Mouse (Mus musculus) CD4-positive helper T cell, adult 2 months (primary cell): Measurements from ENCODE around the gene Cacna1i.

ENCODE experiments used
- DNase-seq: peaks from one replicate; pipeline ENCODE4 v3.0.0-alpha.2; 2012; ENCODE audit warnings: low read depth, missing footprints, low spot score

The Cacna1i gene

GRCm38 (mm10) chr15:80401387-80401898 lies 114.4 kb downstream of the Cacna1i start:
- DNase-seq = no peak

GRCm38 (mm10) chr15:80401980-80402379 lies 114.9 kb downstream of the Cacna1i start:
- no peak for DNase-seq

DNA sequence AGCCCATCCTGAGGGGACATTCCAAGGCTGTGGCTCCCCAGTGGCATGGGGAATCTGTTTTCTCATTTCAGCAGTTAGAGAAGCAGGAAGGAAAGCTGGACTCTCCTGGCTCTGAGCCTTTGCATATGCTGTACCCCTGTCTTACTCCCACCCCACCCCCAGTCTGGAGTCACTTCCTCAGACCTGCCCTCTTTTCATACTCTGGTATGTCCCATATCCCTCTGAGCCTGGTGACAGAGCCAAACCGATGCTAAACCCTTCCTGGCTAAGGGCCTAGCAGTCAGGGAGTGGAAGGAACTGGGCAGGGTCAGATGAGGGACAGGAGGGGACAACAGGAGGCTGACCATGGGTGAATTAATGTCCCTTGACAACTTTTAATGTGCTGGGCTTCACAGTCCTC lies 120.8 kb downstream of the Cacna1i start:
- no peak for DNase-seq

GRCm38 (mm10) chr15:80410661-80411060 lies 123.6 kb downstream of the Cacna1i start:
- no peak for DNase-seq

DNA sequence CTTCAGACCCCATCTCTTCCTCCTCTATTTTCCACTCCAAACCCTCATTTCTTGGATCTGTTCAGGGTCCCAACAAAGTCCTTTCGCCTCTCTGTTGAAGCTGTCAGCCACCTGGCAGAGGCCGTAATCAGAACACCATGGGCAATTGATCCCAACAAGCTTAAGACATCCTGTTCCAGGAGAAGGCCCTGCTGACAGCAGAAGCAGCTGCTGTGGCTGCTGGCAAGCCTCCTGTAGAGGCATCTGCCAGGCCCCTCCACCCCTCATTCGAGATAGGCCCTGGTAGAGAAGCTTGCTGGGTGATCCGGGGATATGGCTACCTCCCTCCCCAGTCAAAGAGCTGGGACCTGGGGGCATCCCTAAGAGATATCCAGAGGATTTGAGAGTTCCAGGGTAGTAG lies 126.0 kb downstream of the Cacna1i start:
- DNase-seq = no peak

- no peak for DNase-seq
These were observed 127.1 kb downstream of the Cacna1i start for GRCm38 (mm10) chr15:80413988-80414721.

- DNase-seq = no peak
These were observed 128.1 kb downstream of the Cacna1i start for GRCm38 (mm10) chr15:80415132-80415531.

- no peak for DNase-seq
These were observed 130.0 kb downstream of the Cacna1i start for GRCm38 (mm10) chr15:80417066-80417465.

DNA sequence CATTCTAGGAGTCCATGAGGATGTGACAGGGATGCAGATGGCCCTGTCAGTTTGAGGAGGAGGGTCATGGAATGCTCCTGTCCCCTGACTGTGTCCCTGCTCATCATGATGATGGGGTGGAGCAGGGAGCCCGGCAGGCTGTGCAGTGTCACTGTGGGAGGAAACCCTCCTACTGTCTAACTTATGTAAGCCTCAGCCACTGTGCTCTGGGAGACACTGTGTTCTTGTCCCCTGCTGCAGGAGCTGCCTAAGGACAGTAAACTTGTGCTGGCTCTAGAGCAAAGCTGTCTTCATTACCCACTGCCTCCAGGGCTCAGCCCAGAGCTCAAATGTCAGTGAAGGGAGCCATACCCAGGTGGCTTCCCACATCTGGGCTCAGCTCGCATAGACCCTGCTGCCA lies 131.1 kb downstream of the Cacna1i start:
- DNase-seq = no peak

GRCm38 (mm10) chr15:80430324-80430723 lies 143.3 kb downstream of the Cacna1i start:
- no peak for DNase-seq

DNA sequence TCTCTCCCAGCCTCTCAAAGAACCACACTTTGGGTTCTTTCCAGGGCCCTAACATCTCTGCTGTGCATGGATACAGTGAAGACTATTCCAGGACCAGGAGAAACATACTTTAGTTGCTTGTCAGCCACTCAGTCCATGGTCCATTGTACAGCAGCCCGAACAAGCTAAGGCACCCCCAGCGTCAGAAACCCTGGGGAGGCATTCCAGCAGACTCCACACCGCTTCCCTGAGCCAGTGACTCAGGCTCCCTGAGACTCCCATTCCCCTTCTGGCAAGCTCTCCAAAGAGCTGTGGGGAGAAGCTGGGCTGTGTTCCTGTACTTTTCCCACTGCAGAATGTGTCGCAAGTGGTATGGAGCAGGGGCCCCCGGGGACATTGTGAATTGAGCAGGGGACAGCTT lies 149.9 kb downstream of the Cacna1i start:
- DNase-seq = no peak

DNA sequence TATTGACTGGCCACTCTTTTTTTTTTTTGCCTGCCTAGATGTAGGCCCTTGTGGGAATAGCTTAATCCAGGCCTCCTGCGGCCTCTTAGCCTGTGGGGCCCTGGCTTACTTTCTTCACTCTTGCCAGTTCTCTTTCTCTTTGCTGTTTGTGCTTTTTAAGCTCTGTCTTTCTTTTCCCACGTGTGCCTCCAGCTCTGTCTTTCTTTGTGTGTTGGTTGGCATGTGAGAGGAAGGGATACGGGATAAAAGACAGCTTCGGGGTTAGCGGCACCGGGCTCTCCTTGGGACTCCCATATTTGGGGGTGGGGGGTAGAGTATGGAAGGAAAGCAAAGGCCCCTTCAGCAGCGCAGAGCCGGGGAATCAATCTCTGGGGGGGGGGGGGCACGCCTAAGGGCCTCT lies 151.0 kb downstream of the Cacna1i start:
- no peak for DNase-seq

GRCm38 (mm10) chr15:80438423-80438822 lies 151.4 kb downstream of the Cacna1i start:
- no peak for DNase-seq

GRCm38 (mm10) chr15:80440195-80440594 lies 153.2 kb downstream of the Cacna1i start:
- DNase-seq = no peak

DNA sequence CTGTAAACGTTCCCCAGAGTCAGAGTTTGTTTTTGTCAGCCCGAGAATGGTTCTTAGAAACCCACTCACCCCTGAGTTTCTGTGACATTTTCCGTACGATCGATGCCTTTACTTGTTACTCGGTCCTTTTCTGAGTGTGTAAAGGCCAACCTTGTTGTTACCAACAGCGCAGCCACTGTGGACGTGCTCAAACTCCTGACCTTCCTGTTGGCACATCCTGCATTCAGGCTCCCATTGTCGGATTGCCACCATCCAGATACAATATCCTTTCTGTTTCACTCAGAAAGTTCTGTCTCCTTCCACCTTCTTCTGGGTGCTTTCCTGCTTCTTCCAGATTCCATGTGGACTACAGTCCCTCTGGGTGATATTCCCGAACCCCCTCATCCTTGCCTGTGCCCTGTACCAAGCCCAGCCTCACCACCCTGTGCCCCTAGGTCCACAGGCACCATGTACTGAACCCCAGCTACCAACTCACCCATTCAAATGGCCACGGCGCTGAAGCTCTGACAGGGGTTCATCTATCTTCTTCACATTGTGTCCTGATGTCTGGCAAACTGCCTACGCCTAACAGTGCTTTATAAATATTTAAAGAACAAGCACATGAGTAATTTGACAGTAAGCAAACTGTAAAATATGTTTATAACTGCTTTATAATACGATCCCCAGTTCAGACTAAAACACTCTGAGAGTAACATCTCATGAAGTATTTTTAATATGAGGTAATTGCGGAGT lies 159.1 kb downstream of the Cacna1i start:
- no peak for DNase-seq
